Mouse (Mus musculus) embryo, embryonic 10 days (tissue): ENCODE results near the gene Dgki.
A peak's percentile ranks its signal among the peaks of the same experiment; 100 is the strongest.

Experiments used
- DNase-seq: peaks from one replicate; pipeline ENCODE4 v3.0.0-alpha.2; 2015; ENCODE audit warnings: low spot score

The Dgki gene

GRCm38 (mm10) chr6:37064214-37064830 is 235.7 kb downstream of the Dgki start:
- peak; percentile 36 for DNase-seq

- DNase-seq, result no peak
Observed at GRCm38 (mm10) chr6:37063266-37063665, 236.7 kb downstream of the Dgki start.

GRCm38 (mm10) chr6:37060114-37060513 is 239.9 kb downstream of the Dgki start:
- DNase-seq, result no peak

- DNase-seq, result no peak
Observed at GRCm38 (mm10) chr6:37057957-37058356, 242.0 kb downstream of the Dgki start.

- DNase-seq, result no peak
Observed at GRCm38 (mm10) chr6:37057536-37057935, 242.4 kb downstream of the Dgki start.

- no peak for DNase-seq
Observed at GRCm38 (mm10) chr6:37055634-37056033, 244.3 kb downstream of the Dgki start.

- no peak for DNase-seq
Observed at GRCm38 (mm10) chr6:37055128-37055527, 244.9 kb downstream of the Dgki start.

GRCm38 (mm10) chr6:37054435-37055020 is 245.5 kb downstream of the Dgki start:
- DNase-seq, result peak; percentile 81

GRCm38 (mm10) chr6:37053411-37053810 is 246.6 kb downstream of the Dgki start:
- no peak for DNase-seq

GRCm38 (mm10) chr6:37051652-37052051 is 248.3 kb downstream of the Dgki start:
- DNase-seq, result no peak

- no peak for DNase-seq
Observed at GRCm38 (mm10) chr6:37051150-37051549, 248.8 kb downstream of the Dgki start.

GRCm38 (mm10) chr6:37047611-37048129 is 252.3 kb downstream of the Dgki start:
- DNase-seq, result no peak

- peak; percentile 89 for DNase-seq
Observed at GRCm38 (mm10) chr6:37046152-37046788, 253.7 kb downstream of the Dgki start.

- no peak for DNase-seq
Observed at GRCm38 (mm10) chr6:37044796-37045195, 255.2 kb downstream of the Dgki start.

GRCm38 (mm10) chr6:37038444-37038843 is 261.5 kb downstream of the Dgki start:
- peak; percentile 46 for DNase-seq

- DNase-seq, result peak; percentile 77
Observed at GRCm38 (mm10) chr6:37037115-37037908, 262.7 kb downstream of the Dgki start.

- no peak for DNase-seq
Observed at GRCm38 (mm10) chr6:37035681-37036080, 264.3 kb downstream of the Dgki start.

GRCm38 (mm10) chr6:37030986-37031385 is 269.0 kb downstream of the Dgki start:
- DNase-seq, result no peak

- DNase-seq, result no peak
Observed at GRCm38 (mm10) chr6:37030402-37030801, 269.6 kb downstream of the Dgki start.

- DNase-seq, result no peak
Observed at GRCm38 (mm10) chr6:37028841-37029240, 271.1 kb downstream of the Dgki start.

- DNase-seq, result no peak
Observed at GRCm38 (mm10) chr6:37028300-37028699, 271.7 kb downstream of the Dgki start.
